Mouse (Mus musculus) thymus, postnatal 14 days (tissue): ENCODE data around the gene Kcnj9.

Source experiments
- DNase-seq: peaks from one replicate; pipeline ENCODE4 v3.0.0; 2021

Gene Kcnj9

GRCm38 (mm10) chr1:172311921-172312767 lies 17.0 kb downstream of the Kcnj9 start:
- peak; percentile 94 for DNase-seq

DNA sequence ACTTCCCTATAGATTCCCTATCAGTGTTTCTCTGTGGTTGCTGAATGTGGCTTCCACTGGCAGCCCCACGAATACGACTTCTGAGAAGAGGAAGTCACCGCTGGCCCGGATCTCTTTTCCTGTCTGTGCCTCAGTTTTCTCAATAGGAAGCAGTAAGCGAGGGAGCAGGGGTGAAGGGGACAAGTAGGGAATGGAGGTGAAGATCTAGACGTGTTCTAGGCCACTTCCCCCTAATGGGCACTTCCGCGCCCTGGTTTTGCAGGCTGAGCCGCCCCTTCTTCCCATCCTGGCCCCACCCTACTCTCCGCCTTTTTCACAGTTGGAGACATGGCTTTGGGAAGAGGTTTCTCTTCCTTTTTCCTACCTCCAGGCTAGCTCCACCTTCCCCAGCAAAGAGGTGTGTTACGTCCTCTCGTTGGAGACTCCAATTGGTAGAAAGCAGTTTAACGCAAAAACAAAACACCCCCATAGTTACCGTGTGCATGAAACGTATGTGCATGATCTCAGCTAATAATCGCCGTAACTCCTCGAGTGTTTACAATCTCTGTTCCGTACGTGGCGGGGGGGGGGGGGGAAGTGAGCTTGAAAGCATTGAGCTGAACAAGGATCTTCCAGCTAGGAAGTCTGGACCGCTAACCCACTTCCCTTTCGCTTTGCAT lies 17.7 kb downstream of the Kcnj9 start:
- DNase-seq: peak; percentile 50

- DNase-seq: peak; percentile 90
Measured at GRCm38 (mm10) chr1:172309699-172310398, 19.3 kb downstream of the Kcnj9 start.

GRCm38 (mm10) chr1:172308409-172308808 lies 20.7 kb downstream of the Kcnj9 start:
- no peak for DNase-seq

- DNase-seq: no peak
Measured at GRCm38 (mm10) chr1:172307936-172308335, 21.2 kb downstream of the Kcnj9 start.

- no peak for DNase-seq
Measured at GRCm38 (mm10) chr1:172306885-172307284, 22.2 kb downstream of the Kcnj9 start.

DNA sequence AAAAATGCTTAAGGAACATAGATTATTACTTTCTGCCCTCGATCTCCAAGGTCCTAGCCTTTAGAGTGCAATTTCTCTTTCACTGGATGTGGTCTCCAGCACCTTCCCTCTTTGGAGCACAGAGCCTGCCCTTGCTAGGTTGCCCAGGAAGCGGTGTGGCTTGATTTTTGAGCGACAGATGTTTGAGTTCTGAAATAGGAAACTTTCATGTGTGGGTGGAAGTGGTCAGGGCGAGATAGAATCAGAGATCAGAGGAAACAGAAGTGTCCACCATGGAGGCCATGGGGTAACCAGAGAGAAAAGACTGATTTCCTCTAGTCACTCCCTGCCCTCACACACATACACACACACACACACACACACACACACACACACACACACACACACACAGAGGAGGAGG lies 22.9 kb downstream of the Kcnj9 start:
- no peak for DNase-seq

DNA sequence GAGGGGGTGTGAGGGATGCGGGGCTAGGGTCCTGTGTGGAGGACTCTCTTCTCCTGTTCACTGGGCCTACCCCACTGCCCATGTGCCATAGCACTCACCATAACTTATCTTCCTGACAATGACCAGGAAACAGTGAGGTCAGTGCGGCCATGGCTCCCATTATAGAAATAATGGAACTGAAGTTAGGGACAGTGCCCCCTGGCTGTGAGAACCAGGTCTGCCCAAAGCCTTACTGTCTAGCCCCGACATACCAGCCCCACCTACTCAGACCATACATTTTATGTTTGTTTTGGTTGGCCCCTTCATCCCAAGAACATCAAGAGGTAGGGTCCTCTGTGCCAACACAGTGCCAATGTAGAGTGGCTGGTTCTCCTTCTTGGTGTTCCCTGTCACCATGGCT lies 23.5 kb downstream of the Kcnj9 start:
- DNase-seq: no peak

- DNase-seq: no peak
Measured at GRCm38 (mm10) chr1:172305153-172305552, 24.0 kb downstream of the Kcnj9 start.

GRCm38 (mm10) chr1:172304443-172304842 lies 24.7 kb downstream of the Kcnj9 start:
- DNase-seq: no peak

- no peak for DNase-seq
Measured at GRCm38 (mm10) chr1:172302851-172303250, 26.3 kb downstream of the Kcnj9 start.

DNA sequence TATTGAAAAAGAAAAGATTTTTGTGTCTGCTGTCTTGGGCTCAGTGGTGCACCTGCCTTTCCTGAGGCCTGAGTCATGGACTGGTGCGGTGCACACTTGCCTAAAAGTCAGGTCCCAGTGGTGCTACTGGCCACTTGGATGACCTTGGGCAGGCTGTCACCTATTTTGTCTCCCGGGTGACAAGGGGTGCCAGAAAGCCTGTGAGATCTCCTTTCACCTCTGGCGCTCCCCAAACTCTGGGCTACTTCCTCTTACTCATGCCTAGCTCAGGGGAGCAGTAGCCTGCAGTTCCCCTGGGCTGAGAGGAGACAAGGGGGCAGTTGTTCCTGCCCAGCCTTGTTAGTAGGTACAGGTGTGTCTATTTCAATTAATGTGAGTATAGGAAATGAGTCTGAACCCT lies 26.8 kb downstream of the Kcnj9 start:
- no peak for DNase-seq

DNA sequence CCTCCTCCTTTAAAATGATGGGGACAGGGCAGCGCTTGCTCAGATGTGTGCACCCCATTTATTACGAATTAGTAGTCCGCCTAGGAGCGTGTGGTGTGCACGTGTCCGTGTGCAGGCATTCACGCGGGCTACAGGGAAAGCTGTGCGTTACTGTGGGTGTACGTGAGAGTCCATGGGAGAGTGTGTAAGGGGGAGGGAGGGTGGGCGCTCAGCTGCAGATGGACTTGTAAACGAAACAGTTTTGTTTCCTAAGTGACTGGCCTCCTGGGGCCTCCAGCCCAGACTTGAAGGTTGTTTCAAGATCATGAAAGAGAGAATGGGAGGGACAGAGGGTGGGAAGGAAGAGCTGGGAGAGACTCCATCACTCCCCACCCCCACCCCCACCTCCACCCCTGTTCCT lies 27.9 kb downstream of the Kcnj9 start:
- no peak for DNase-seq

GRCm38 (mm10) chr1:172300247-172300646 lies 28.9 kb downstream of the Kcnj9 start:
- DNase-seq: no peak

DNA sequence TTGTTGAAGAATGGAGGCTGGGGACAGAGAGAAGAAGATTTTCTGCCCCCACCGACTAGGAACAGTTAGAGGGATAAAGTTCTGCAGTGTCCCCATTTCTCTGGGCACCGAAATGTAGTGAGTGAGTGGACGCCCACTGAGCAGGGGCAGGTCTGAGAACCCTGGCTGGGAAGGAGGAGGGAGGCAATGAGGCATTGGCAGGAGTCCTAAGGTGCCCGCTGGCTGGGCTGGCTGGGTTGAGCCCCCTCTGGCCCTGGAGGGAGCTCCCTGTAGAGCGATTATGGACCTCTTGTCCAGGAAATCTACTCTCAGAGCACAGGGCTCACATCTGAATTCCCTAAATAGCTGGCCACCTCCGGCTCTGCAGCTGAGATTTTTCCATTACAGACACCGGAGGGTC lies 29.6 kb downstream of the Kcnj9 start:
- DNase-seq: no peak

DNA sequence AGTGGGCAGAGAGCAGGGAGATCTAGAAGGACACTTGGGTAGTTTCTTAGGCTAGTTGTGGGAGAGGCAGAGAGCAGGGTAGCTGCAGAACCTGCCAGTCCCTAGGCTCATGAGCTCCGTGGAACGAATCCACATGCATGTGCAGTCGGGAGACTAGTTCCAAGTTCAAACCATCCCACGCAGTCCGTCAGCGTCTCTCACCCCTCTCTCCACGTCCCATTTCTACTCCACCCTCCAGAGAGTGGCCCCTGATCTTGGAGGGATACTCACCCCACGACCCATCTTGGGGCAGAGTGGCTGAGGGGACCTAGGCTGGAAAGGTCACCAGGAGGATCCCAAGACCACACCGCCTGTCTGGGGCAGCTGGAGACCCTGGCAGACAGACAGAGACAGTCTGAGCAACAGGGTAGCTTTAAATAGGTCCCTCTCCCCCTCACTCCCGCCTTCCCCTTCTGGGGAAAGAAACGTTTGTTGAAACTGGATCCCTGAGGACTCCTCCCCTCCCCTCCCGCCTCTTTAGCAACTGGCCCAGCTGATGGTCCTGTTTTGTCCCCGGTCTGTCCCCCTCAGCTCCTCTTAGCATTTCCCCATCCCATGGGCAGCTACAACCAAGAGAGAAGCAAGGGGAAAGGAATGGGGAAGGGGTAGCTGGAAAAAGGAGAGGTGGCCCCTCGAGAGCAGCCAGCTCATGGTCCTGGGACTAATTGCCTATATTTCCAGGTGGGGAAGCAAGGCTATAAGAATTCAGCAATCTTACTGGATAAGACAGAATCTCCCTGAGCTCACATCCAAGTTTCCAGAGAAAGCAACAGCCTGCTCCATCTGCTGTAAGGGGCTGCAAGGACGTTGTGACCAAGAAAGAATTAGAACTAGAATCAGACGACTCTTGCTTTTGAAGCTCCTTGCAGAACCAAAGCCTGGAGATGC lies 31.2 kb downstream of the Kcnj9 start, which contains the start of gene Atp1a2:
TSS of gene Atp1a2 (minus strand) at position 454 of the 927 bp plus-strand sequence.
- no peak for DNase-seq

- DNase-seq: no peak
Measured at GRCm38 (mm10) chr1:172296816-172297510, 32.2 kb downstream of the Kcnj9 start.

- no peak for DNase-seq
Measured at GRCm38 (mm10) chr1:172295751-172296197, 33.3 kb downstream of the Kcnj9 start.

GRCm38 (mm10) chr1:172293449-172293848 lies 35.7 kb downstream of the Kcnj9 start:
- DNase-seq: no peak

DNA sequence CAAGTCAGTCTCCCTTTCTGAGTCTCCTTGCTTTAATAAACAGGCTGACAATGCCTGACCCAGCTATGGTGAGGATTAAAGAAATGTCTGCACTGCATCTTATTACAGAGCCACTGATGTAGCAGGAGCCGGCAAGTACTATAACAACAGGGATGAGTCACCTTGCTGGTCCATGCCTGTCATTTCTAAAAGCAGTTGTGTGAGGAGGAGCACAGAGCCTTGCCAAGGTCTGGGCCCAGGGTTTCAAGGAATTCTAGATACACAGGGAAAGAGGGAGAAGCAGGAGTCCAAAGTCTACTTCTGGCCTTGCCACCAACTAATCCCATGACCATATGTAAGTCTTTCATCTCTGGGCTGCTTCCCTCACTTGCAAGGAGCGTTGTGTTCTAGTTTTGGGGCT lies 36.2 kb downstream of the Kcnj9 start:
- DNase-seq: no peak

- no peak for DNase-seq
Measured at GRCm38 (mm10) chr1:172289617-172289946, 39.5 kb downstream of the Kcnj9 start.
